Mouse (Mus musculus) CH12.LX (cell line): ENCODE results near the gene Foxc2. TPM values are rescaled to one million over a fixed set of nuclear protein-coding genes. Genes with fewer than 3 reads are reported as not detected.

Experiments
- DNase-seq: peaks from one replicate; pipeline ENCODE4 v3.0.0-alpha.2; 2013; ENCODE audit errors: extremely low read depth
- H3K27ac ChIP-seq: 2 replicates; pipeline ENCODE4 v1.5.1; 2012; ENCODE audit warnings: low read depth, mild to moderate bottlenecking, control low read depth, moderate library complexity; ENCODE audit not compliant: insufficient read depth
- H3K27me3 ChIP-seq: replicated peaks from 2 replicates; pipeline ENCODE3; 2012; ENCODE audit warnings: inconsistent platforms
- H3K36me3 ChIP-seq, 2 experiments: replicated peaks in 1 of 2; 2 replicates each; pipeline versions ENCODE3 to v1.6.1; 2012; ENCODE audit warnings: inconsistent platforms in 1 of 2, low read length in 1 of 2, mild to moderate bottlenecking in 1 of 2, mixed read lengths in 1 of 2, moderate library complexity in 1 of 2; ENCODE audit not compliant: control insufficient read depth in 1 of 2, insufficient read depth in 1 of 2
- H3K4me1 ChIP-seq, 2 experiments: 2 replicates each; pipeline ENCODE4 v1.6.1; 2012; ENCODE audit warnings: inconsistent platforms in 1 of 2, moderate library complexity in 1 of 2; ENCODE audit not compliant: insufficient read depth in 2 of 2, control insufficient read depth in 1 of 2
- H3K4me2 ChIP-seq: 2 replicates; pipeline ENCODE4 v1.6.1; 2012; ENCODE audit warnings: low read depth, mild to moderate bottlenecking, control low read depth; ENCODE audit not compliant: poor library complexity, insufficient read depth, severe bottlenecking
- H3K4me3 ChIP-seq, 3 experiments: fragments of 150-350 bp in 1 of 3; sonication (generic) in 1 of 3; replicated peaks in 1 of 3; 2 replicates each; pipeline versions ENCODE3 to v1.5.1; 2011 to 2012; ENCODE audit warnings: low read depth in 2 of 3, low read length in 2 of 3, mild to moderate bottlenecking in 2 of 3, moderate library complexity in 2 of 3, control low read depth in 1 of 3, improper control_type of control experiment in 1 of 3, inconsistent platforms in 1 of 3, mixed read lengths in 1 of 3; ENCODE audit not compliant: poor library complexity in 1 of 3
- H3K79me2 ChIP-seq: replicated peaks from 2 replicates; pipeline ENCODE4 v1.6.1; 2012; ENCODE audit warnings: mild to moderate bottlenecking, moderate library complexity; ENCODE audit not compliant: control insufficient read depth, poor library complexity, insufficient read depth, severe bottlenecking; ENCODE audit errors: extremely low read depth
- H3K9ac ChIP-seq: 2 replicates; pipeline ENCODE4 v1.6.1; 2012; ENCODE audit warnings: low read depth, mild to moderate bottlenecking, control low read depth, moderate library complexity; ENCODE audit not compliant: insufficient read depth
- H3K9me3 ChIP-seq: replicated peaks from 2 replicates; pipeline ENCODE3; 2012; ENCODE audit warnings: low read length, inconsistent platforms, mixed read lengths
- BHLHE40 ChIP-seq: IDR thresholded peaks from 2 replicates; pipeline ENCODE4 v1.6.1; 2011; ENCODE audit warnings: mild to moderate bottlenecking, low read depth, low read length, improper control_type of control experiment
- ELF1 ChIP-seq: IDR thresholded peaks from 2 replicates; pipeline ENCODE4 v1.6.1; 2014; ENCODE audit warnings: low read depth, mild to moderate bottlenecking, inconsistent platforms, low read length, improper control_type of control experiment
- GABPA ChIP-seq: IDR thresholded peaks from 2 replicates; pipeline ENCODE4 v1.6.1; 2012; ENCODE audit warnings: low read depth, low read length, improper control_type of control experiment, inconsistent platforms; ENCODE audit not compliant: insufficient replicate concordance
- JUN ChIP-seq: IDR thresholded peaks from 2 replicates; pipeline ENCODE4 v1.6.1; 2011; ENCODE audit warnings: low read depth, mild to moderate bottlenecking, low read length, improper control_type of control experiment, moderate library complexity; ENCODE audit not compliant: insufficient read depth
- KAT2A ChIP-seq: IDR thresholded peaks from 2 replicates; pipeline ENCODE4 v1.6.1; 2012; ENCODE audit warnings: low read length, improper control_type of control experiment, inconsistent platforms; ENCODE audit not compliant: insufficient replicate concordance
- MAFK ChIP-seq: IDR thresholded peaks from 2 replicates; pipeline ENCODE4 v1.6.1; 2011; ENCODE audit warnings: low read length, improper control_type of control experiment; ENCODE audit not compliant: insufficient replicate concordance
- MYC ChIP-seq: IDR thresholded peaks from 2 replicates; pipeline ENCODE4 v1.6.1; 2011; ENCODE audit warnings: low read depth, mild to moderate bottlenecking, improper control_type of control experiment, low read length
- NRF1 ChIP-seq: IDR thresholded peaks from 2 replicates; pipeline ENCODE4 v1.6.1; 2014; ENCODE audit warnings: low read depth, mild to moderate bottlenecking, inconsistent platforms, low read length, improper control_type of control experiment, moderate library complexity
- POLR2AphosphoS2 ChIP-seq: IDR thresholded peaks from 2 replicates; pipeline ENCODE4 v1.6.1; 2011; ENCODE audit warnings: low read depth, low read length, improper control_type of control experiment
- dilution Hi-C: fragments of 300-500 bp; cut with MboI; formaldehyde crosslinking; loops from 2 replicates; pipeline ENCODE4 v1.14.3; 2020; ENCODE audit warnings: low sequenced_read_pairs; ENCODE audit not compliant: extremely low pct_unique_long_range_greater_than_20kb, extremely low pct_ligation_motif_present
- in situ Hi-C: fragments of 300-500 bp; cut with MboI; formaldehyde crosslinking; loops from 3 replicates; pipeline ENCODE4 v1.14.3; 2019; ENCODE audit warnings: low sequenced_read_pairs, low pct_ligation_motif_present, low pct_unique_long_range_greater_than_20kb, mixed read lengths
- polyA plus RNA-seq: library from polyadenylated mRNA; unstranded; fragments of >175 nt; gene quantifications from 2 replicates; pipeline ENCODE4 v1.2.1, GENCODE M21; 2012; ENCODE audit warnings: low read depth; ENCODE audit not compliant: insufficient read length
- total RNA-seq, 2 experiments: library from RNA; depleted of rRNA; stranded (reverse); fragments of 300-350 nt in 1 of 2; fragments of >200 nt in 1 of 2; gene quantifications; 2 replicates each; pipeline ENCODE4 v1.2.3; 2012 to 2014

The Foxc2 gene
- total and polyA plus RNA-seq, 3 experiments = not detected

GRCm38 (mm10) chr8:121119635-121120455 is 3.9 kb downstream of the Foxc2 start:
- H3K27ac ChIP-seq = no peak overlapping the region
- peaks cover 7 to 14% of the 10 kb centered on the region in 2 experiments for H3K4me1 ChIP-seq
- TF ChIP-seq POLR2AphosphoS2 (no peak), MYC (no peak)
- dilution Hi-C loops (no loop called here), in situ Hi-C loops (loop anchor here (5.0 kb wide), 1 partner anchor 92 kb away; no protein-coding TSS in a partner anchor)
- H3K9ac ChIP-seq = no peak overlapping the region
- no peaks in the 10 kb centered on the region for H3K36me3 ChIP-seq
- no peak overlapping the region for H3K4me2 ChIP-seq
- H3K79me2 ChIP-seq = no peaks in the 10 kb centered on the region
- H3K27me3 ChIP-seq = peaks cover 53% of the 10 kb centered on the region
- H3K9me3 ChIP-seq = peaks cover 28% of the 10 kb centered on the region
- H3K4me3 ChIP-seq = no peak overlapping the region
- DNase-seq = no peak

- DNase-seq = no peak
- H3K36me3 ChIP-seq = no peaks in the 10 kb centered on the region
- H3K9me3 ChIP-seq = peaks cover 22% of the 10 kb centered on the region
- peaks cover 60% of the 10 kb centered on the region for H3K27me3 ChIP-seq
- H3K9ac ChIP-seq = no peak overlapping the region
- H3K27ac ChIP-seq = no peak overlapping the region
- in situ Hi-C loops = no loop called here
- dilution Hi-C loops = no loop called here
- H3K4me2 ChIP-seq = no peak overlapping the region; the same call in 1 of the 2 replicates
- H3K79me2 ChIP-seq = no peaks in the 10 kb centered on the region
- H3K4me3 ChIP-seq = no peak overlapping the region
- H3K4me1 ChIP-seq = peaks cover 7 to 14% of the 10 kb centered on the region in 2 experiments
- TF ChIP-seq BHLHE40 (no peak), GABPA (no peak), ELF1 (0 out of 2 replicates have a peak, but pooled peaks have one; percentile 27), MAFK (no peak)
Observed at GRCm38 (mm10) chr8:121120456-121121419, 4.8 kb downstream of the Foxc2 start.

DNA sequence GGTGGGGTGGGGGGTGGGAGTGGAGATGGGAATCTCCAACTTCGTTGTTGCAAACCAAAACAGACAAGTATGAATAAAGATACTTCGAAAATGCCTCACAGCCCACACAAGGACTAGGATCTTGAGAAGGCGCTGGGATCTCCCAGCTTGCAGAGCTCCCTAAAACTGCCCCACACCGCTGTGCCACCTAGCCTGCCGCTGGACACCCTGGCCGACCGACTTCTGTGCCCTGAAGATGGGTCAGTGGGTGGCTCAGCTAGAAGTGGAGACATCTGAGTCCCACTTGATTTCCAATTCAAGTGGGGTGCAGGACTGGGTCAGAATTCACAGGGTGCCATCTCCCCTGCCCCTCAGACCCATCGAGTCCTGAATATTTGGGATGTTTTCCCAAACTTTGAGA is 5.7 kb downstream of the Foxc2 start:
- Histone ChIP-seq H3K27me3 (peaks cover 64% of the 10 kb centered on the region), H3K27ac (no peak overlapping the region), H3K36me3 (no peaks in the 10 kb centered on the region), H3K9ac (no peak overlapping the region), H3K9me3 (peaks cover 13% of the 10 kb centered on the region), H3K4me1 (peaks cover 7 to 14% of the 10 kb centered on the region in 2 experiments), H3K4me2 (no peak overlapping the region), H3K79me2 (no peaks in the 10 kb centered on the region), H3K4me3 (no peak overlapping the region)
- dilution Hi-C loops (no loop called here), in situ Hi-C loops (no loop called here)
- no peak for TF ChIP-seq NRF1
- TF ChIP-seq JUN = no peak
- TF ChIP-seq KAT2A = no peak
- DNase-seq = no peak
